Mouse (Mus musculus): ENCODE results near the gene BC051019.

The BC051019 gene

GRCm38 (mm10) chr7:109707023-109707785 is 16.4 kb downstream of the BC051019 start:
- peak; percentile 79 to 82 for DNase-seq

- DNase-seq = no peak
Observed at GRCm38 (mm10) chr7:109704461-109704860, 19.2 kb downstream of the BC051019 start.

- DNase-seq = no peak
Observed at GRCm38 (mm10) chr7:109704016-109704377, 19.7 kb downstream of the BC051019 start.

GRCm38 (mm10) chr7:109703190-109704015 is 20.2 kb downstream of the BC051019 start, which contains the start of the genes St5 and Akip1:
Gene St5, minus strand, starts transcription at chr7:109703605.
Gene Akip1, plus strand, starts transcription at chr7:109703690.
- peak; percentile 98 for DNase-seq

GRCm38 (mm10) chr7:109702721-109703120 is 20.9 kb downstream of the BC051019 start:
- DNase-seq = peak; percentile 53 to 55

GRCm38 (mm10) chr7:109700213-109700612 is 23.4 kb downstream of the BC051019 start:
- peak in 1 of 2 experiments; percentile 13 for DNase-seq

GRCm38 (mm10) chr7:109695339-109695726 is 28.3 kb downstream of the BC051019 start:
- DNase-seq = no peak

- no peak for DNase-seq
Observed at GRCm38 (mm10) chr7:109694576-109695338, 28.9 kb downstream of the BC051019 start.

GRCm38 (mm10) chr7:109690961-109691360 is 32.7 kb downstream of the BC051019 start:
- DNase-seq = no peak

GRCm38 (mm10) chr7:109690101-109690500 is 33.5 kb downstream of the BC051019 start:
- no peak for DNase-seq

GRCm38 (mm10) chr7:109686585-109687128 is 37.0 kb downstream of the BC051019 start:
- no peak for DNase-seq

- DNase-seq = no peak
Observed at GRCm38 (mm10) chr7:109680879-109681278, 42.8 kb downstream of the BC051019 start.

GRCm38 (mm10) chr7:109680284-109680683 is 43.4 kb downstream of the BC051019 start:
- DNase-seq = no peak

GRCm38 (mm10) chr7:109674944-109675628 is 48.6 kb downstream of the BC051019 start:
- DNase-seq = no peak

- DNase-seq = peak; percentile 70 to 75
Observed at GRCm38 (mm10) chr7:109671581-109672471, 51.8 kb downstream of the BC051019 start.

- no peak for DNase-seq
Observed at GRCm38 (mm10) chr7:109669426-109670170, 54.1 kb downstream of the BC051019 start.

- DNase-seq = no peak
Observed at GRCm38 (mm10) chr7:109666664-109667063, 57.0 kb downstream of the BC051019 start.

- no peak for DNase-seq
Observed at GRCm38 (mm10) chr7:109662626-109663025, 61.0 kb downstream of the BC051019 start.
